ENCODE assay signal across 30 mouse cellular contexts in genomic region chr14:117419561-117420218, GRCm38 (mm10).
DNase-seq lines count a peak whose midpoint lies in the region; ATAC-seq lines count a peak whose summit lies in the region.
"Had no signal": no experiment of that assay in that cellular context is flagged by ENCODE, and none has a peak within 500 bp of the region (broad histone marks: within the 10 kb centered on the region; RNA-seq: fewer than 3 reads in every experiment).

No protein-coding gene starts in this region.

- H3K36me3 ChIP-seq in kidney, embryonic 16.5 days (ENCODE audit: insufficient read depth, low read length): no peaks in the 10 kb centered on the region
- H3K36me3 ChIP-seq: embryonic facial prominence, embryonic 13.5 days; forebrain, embryonic 10.5 days; G1E; hindbrain, embryonic 13.5 days; limb, embryonic 10.5 days; limb, embryonic 15.5 days; liver, embryonic 13.5 days; midbrain, embryonic 10.5 days; midbrain, embryonic 15.5 days had no signal

- no peaks in the 10 kb centered on the region for H3K9me3 ChIP-seq in kidney, embryonic 16.5 days (ENCODE audit: low read length)
- H3K9me3 ChIP-seq: forebrain, embryonic 10.5 days; hindbrain, embryonic 13.5 days; limb, embryonic 10.5 days; limb, embryonic 15.5 days; liver, embryonic 13.5 days; midbrain, embryonic 10.5 days; midbrain, embryonic 15.5 days had no signal

- 11% methylated on average over 6 of the region's 6 CpGs for WGBS in kidney, embryonic 16.5 days

- H3K4me1 ChIP-seq in kidney, embryonic 16.5 days (ENCODE audit: insufficient read depth, low read length): peaks cover 14% of the 10 kb centered on the region
- H3K4me1 ChIP-seq: embryonic facial prominence, embryonic 13.5 days; hindbrain, embryonic 13.5 days; limb, embryonic 15.5 days; liver, embryonic 13.5 days; midbrain, embryonic 15.5 days had no signal

- H3K4me3 ChIP-seq in kidney, embryonic 16.5 days (ENCODE audit: low read length): no peak overlapping the region
- H3K4me3 ChIP-seq: embryonic facial prominence, embryonic 13.5 days; forebrain, embryonic 10.5 days; gastrocnemius, adult 2 months; hindbrain, embryonic 13.5 days; limb, embryonic 10.5 days; limb, embryonic 15.5 days; liver, embryonic 13.5 days; midbrain, embryonic 10.5 days; midbrain, embryonic 15.5 days had no signal

- H3K27me3 ChIP-seq in kidney, embryonic 16.5 days (ENCODE audit: insufficient read depth, low read length): no peaks in the 10 kb centered on the region
- H3K27me3 ChIP-seq: embryonic facial prominence, embryonic 13.5 days; hindbrain, embryonic 13.5 days; limb, embryonic 15.5 days; liver, embryonic 13.5 days; midbrain, embryonic 15.5 days had no signal

- no peak overlapping the region for H3K27ac ChIP-seq in kidney, embryonic 16.5 days (ENCODE audit: low read length)
- H3K27ac ChIP-seq: embryonic facial prominence, embryonic 13.5 days; forebrain, embryonic 10.5 days; gastrocnemius, adult 2 months; hindbrain, embryonic 13.5 days; limb, embryonic 10.5 days; limb, embryonic 15.5 days; liver, embryonic 13.5 days; midbrain, embryonic 10.5 days; midbrain, embryonic 15.5 days had no signal

- H3K9ac ChIP-seq in kidney, embryonic 16.5 days (replicated peaks; ENCODE audit: low read length): no peak overlapping the region
- H3K9ac ChIP-seq: embryonic facial prominence, embryonic 13.5 days; hindbrain, embryonic 13.5 days; limb, embryonic 15.5 days; liver, embryonic 13.5 days; midbrain, embryonic 15.5 days had no signal

- no peak overlapping the region for H3K4me2 ChIP-seq in kidney, embryonic 16.5 days (replicated peaks; ENCODE audit: low read depth, low read length)
- H3K4me2 ChIP-seq: embryonic facial prominence, embryonic 13.5 days; heart, embryonic 11.5 days; hindbrain, embryonic 13.5 days; limb, embryonic 15.5 days; liver, embryonic 13.5 days; midbrain, embryonic 15.5 days had no signal

- peak; percentile 83; the same call in 1 of the 2 replicates for ATAC-seq in kidney, embryonic 16.5 days (ENCODE audit: low FRiP score, low TSS enrichment)
- ATAC-seq: forebrain, embryonic 16.5 days; intestine, postnatal 0 days; midbrain, embryonic 15.5 days had no signal

- DNase-seq in embryo, embryonic 10.5 days (ENCODE audit: low spot score): peak; percentile 26
- DNase-seq in embryo, embryonic 10 days (ENCODE audit: low spot score): no peak
- DNase-seq in kidney, adult 18-20 months: no peak
- peak; percentile 20 for DNase-seq in retina, embryonic 14.5 days (ENCODE audit: low spot score)
- no peak for DNase-seq in retina, postnatal 1 day
- no peak for DNase-seq in left cerebral cortex, adult 11 months (ENCODE audit: low spot score)
- DNase-seq: adrenal gland, postnatal 25 days; cerebellum, adult 18-20 months; cerebellum, postnatal 14 days; gastrocnemius, adult 2 months; gastrocnemius, postnatal 36 days; heart, adult 18-20 months; heart, postnatal 36 days; layer of hippocampus, postnatal 36 days; liver, embryonic 13.5 days; lung, adult 18-20 months; lung, postnatal 10 days; thymus, postnatal 4 days had no signal

Comparison
In these comparisons a context has a peak if more than half of its experiments do, and no peak if none do; other contexts are left out.
1. DNase-seq: peak in embryo, embryonic 10.5 days (single experiment) and retina, embryonic 14.5 days (single experiment); none in embryo, embryonic 10 days (single experiment), kidney, adult 18-20 months (single experiment), retina, postnatal 1 day (single experiment) and left cerebral cortex, adult 11 months (single experiment).